Mouse (Mus musculus) megakaryocyte-erythroid progenitor cell, adult 5-6 weeks (primary cell): ENCODE results near the gene Akr1b3. TPM values are rescaled to one million over a fixed set of nuclear protein-coding genes. Genes with fewer than 3 reads are reported as not detected.

Source experiments
- ATAC-seq: replicated peaks from 2 replicates; pipeline ENCODE4 v1.8.0; 2016; ENCODE audit warnings: mild to moderate bottlenecking, inconsistent platforms; ENCODE audit not compliant: severe bottlenecking, poor library complexity, low FRiP score, low TSS enrichment
- total RNA-seq, 2 experiments: library from RNA; stranded (forward) in 1 of 2; stranded (reverse) in 1 of 2; fragments of 200-1000, 215-1000 nt in 1 of 2; fragments of >200 nt in 1 of 2; fragmentation: Nextera tagmentation in 1 of 2; gene quantifications; 2 replicates each; pipeline ENCODE4 v1.2.3; 2014 to 2017

Gene Akr1b3
- total RNA-seq, 2 experiments from 2014 or later, result 78.5 to 183 TPM

DNA sequence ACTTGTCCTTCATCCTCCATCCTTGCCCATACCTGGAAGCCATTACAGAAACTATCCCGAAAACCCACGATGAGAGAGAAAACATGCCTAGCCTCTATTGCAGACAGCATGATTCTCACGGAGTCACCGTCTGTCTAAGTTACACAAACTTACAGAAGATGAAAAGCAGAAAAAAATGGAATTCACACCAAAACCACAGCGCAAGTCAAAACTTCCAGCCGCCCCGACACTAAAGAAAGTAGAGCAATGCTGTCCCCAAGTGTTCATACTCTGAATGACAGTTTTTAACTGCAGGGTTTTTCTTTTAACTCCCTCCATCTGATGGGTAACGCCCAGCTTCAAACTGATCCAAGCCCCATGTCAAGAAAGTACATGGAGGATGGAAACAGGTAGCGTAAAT, 39.6 kb downstream of the Akr1b3 start:
- peak; percentile 65; the same call in 1 of the 2 replicates for ATAC-seq

DNA sequence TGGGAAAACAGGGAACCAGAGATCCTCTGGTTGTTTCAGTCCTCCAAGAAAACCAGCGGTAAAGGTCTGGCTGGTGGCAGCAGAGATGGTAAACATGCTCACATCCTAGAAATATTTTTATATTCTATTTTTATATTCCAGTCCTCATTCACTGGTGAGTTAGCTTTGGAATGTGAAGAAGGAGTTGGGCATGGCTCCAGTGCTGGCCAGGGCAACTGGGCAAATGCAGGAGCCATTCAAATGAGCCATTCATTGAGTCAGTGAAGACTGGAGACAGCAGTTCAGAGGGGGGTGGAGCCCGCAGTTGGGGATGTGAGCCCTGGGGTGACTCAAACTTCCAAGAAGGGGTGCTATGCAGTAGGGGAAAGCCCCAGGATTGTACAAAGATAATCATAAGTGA, 42.9 kb downstream of the Akr1b3 start:
- no peak for ATAC-seq

DNA sequence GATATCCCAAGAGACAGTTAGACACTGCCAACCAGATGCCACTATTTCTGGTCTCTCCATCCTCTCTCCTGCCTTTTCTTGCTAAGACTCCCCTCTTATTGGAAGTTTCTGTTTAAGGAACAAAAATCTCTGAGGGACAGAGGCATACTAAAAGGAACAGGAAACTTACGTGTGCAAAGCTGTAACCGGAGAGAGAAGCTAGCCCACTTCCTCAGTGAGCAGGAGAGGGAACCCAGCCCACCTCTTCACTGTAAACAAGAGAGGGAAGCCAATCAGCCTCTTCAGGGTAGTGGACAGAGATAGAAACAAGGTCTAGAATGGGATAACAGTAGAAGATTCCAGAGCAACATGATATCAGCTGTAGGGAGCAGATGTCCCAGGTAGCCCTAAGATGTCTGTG, 44.2 kb downstream of the Akr1b3 start:
- ATAC-seq, result no peak

DNA sequence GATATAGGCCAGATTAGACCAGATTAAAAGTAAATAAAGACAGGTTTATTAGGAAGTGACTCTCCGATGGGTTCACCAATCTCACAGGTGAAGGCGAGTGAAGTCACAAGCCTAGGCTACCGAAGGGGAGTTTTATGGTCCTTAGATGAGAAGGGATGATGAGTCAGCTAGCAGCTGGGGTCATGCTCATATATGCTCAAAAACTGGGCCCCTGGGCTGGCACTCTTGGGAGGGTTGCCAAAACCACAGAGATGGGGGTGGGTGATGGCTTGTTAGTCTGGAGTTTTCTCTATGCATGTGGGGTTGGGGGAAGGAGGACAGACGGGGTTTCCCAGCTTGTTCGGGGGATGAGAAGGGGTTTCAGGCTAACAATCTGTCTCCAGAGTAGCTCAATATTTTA, 44.8 kb downstream of the Akr1b3 start:
- ATAC-seq, result no peak

DNA sequence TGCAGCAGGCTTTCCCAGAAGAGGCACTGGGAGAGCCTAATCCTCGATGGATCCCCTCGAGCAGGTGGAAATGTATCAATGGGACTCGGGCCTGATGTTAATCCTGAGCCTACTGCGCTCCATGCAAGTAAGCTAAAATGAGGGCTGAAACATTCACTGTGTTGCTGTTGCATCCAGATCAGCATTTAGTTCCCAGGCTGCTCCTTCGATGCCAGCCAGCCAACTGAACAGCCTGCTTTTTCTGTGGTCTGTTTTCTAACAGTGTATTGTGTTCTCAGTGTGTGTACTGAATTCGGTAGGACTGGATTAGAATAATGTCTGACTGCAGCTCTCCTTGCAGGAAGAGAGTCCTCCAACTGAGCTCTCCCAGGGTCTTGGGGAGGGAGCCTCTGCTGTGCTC, 46.6 kb downstream of the Akr1b3 start:
- no peak for ATAC-seq

DNA sequence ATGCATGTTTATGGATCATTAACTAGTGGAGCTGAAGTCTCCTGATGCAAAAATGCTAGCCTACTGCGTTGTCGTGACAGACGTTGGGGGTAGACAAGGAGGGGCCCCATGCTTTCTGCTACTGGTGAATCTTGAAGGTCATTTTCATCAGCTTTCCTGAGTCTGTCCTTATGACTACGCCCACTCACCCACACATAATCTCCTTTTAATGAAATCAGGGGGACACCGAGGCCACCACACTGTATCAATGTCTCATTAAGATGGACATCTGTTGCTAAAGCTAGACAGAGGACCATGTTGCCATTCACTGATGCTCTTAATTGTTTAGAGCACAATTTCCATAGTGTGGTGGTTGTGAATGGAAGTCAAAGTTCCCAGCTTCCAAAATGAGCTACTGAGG, 58.7 kb downstream of the Akr1b3 start:
- no peak for ATAC-seq

Other genes with a start within 250 kb of the Akr1b3 start
- gene Slc35b4, start 140.4 kb downstream of the Akr1b3 start, total RNA-seq (2014; fragmentation: Nextera tagmentation), result 11.5 and 15.7 TPM in 2 replicates
- gene Slc35b4, start 140.4 kb downstream of the Akr1b3 start, total RNA-seq (2017), result 10.3 and 17.4 TPM in 2 replicates
- not detected in 2 replicates for gene Akr1b8, start 36.6 kb upstream of the Akr1b3 start, total RNA-seq (2014; fragmentation: Nextera tagmentation)
- gene Akr1b8, start 36.6 kb upstream of the Akr1b3 start, total RNA-seq (2017), result not detected in 2 replicates
- 18.6 and 22.5 TPM in 2 replicates for gene Akr1b10, start 66.7 kb upstream of the Akr1b3 start, total RNA-seq (2014; fragmentation: Nextera tagmentation)
- 10.5 and 16.5 TPM in 2 replicates for gene Akr1b10, start 66.7 kb upstream of the Akr1b3 start, total RNA-seq (2017)
- gene Akr1b7, start 94.9 kb upstream of the Akr1b3 start, total RNA-seq (2014; fragmentation: Nextera tagmentation), result not detected in 2 replicates
- gene Akr1b7, start 94.9 kb upstream of the Akr1b3 start, total RNA-seq (2017), result not detected in 2 replicates
- gene Bpgm, start 158.7 kb upstream of the Akr1b3 start, total RNA-seq (2014; fragmentation: Nextera tagmentation), result 9.2 and 21.2 TPM in 2 replicates
- gene Bpgm, start 158.7 kb upstream of the Akr1b3 start, total RNA-seq (2017), result 17.1 and 26.4 TPM in 2 replicates